Mouse (Mus musculus): ENCODE data around the gene Rbm18.

Rbm18 gene

DNA sequence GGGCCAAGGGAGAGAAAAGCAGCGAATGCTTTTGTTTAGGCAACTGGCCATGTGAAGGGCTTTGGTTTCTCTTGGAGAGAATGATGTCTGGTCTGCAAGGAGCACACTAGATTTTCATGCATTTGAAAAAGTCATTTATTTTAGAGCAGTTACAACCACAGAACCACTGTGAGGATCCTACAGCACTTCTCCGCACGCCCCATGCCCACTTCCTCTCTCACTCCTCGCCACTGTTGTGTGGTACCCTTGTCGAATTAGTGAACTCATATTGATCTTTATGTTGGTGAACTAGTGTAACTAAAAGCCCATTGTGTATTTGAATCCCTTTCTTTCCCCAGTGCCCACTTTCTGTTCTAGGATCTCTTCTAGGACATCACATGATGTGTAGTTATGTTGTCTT, 61.4 kb downstream of the Rbm18 start:
- intact Hi-C loops (cut with DNase I): no loop called here

- intact Hi-C loops (cut with DNase I): no loop called here
Measured at GRCm38 (mm10) chr2:36073781-36074180, 62.8 kb downstream of the Rbm18 start.

- intact Hi-C loops (cut with DNase I): no loop called here
Measured at GRCm38 (mm10) chr2:36071660-36072305, 64.8 kb downstream of the Rbm18 start.

DNA sequence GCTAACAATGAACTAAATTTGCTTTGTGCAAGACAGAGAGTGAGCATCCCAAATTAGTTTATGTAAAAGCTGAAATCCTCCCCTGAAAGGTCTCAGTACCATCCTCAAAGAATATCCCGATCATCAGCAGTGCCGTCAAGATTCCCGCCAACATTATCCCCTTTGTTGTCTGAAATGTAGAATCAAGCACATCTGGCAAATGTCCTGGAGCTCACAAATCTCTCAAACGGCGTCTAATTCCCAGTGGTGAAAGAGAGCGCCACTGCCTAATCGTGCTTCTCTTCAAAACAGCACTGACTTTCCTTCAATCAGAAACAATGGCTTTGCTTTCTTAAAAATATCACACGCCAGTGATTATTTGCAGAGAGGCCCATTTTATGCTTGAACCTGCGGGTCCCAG, 69.4 kb downstream of the Rbm18 start:
- intact Hi-C loops (cut with DNase I): no loop called here

Data from adrenal gland (tissue).